ENCODE assay signal across 29 mouse cellular contexts in the genomic region with DNA sequence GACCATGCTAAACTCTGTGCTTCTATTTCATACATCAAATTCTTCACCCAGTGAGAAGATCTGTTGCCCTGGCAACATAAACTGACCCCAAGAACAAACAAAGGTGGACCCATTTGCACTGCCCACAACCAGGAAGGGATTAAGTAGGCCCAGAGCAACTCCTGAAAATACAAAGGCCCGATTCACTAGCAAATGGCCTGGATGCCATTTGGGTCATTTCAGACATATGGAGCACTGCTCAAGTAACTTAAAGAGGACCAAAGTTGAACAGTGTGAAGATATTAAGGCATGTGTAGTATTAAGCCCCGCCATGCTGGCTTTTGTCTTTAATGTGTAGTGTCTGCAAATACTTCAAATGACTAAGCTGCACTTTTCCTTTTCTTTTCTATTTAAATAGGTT. TPM values are rescaled to one million over a fixed set of nuclear protein-coding genes. Genes with fewer than 3 reads are reported as not detected.
A peak's percentile ranks its signal among the peaks of the same experiment; 100 is the strongest.
DNase-seq lines count a peak whose midpoint lies in the region; ATAC-seq lines count a peak whose summit lies in the region.
"Had no signal": no experiment of that assay in that cellular context is flagged by ENCODE, and none has a peak within 500 bp of the region (broad histone marks: within the 10 kb centered on the region; RNA-seq: fewer than 3 reads in every experiment).

No protein-coding gene starts in this region.

- no peaks in the 10 kb centered on the region for H3K4me1 ChIP-seq in hindbrain, embryonic 11.5 days (replicated peaks; ENCODE audit: control insufficient read depth, insufficient read depth, low read length)
- H3K4me1 ChIP-seq in hindbrain, embryonic 12.5 days = no peaks in the 10 kb centered on the region
- H3K4me1 ChIP-seq in heart, embryonic 12.5 days (replicated peaks) = peaks cover 7% of the 10 kb centered on the region; the same call in 1 of the 2 replicates
- H3K4me1 ChIP-seq: embryonic facial prominence, embryonic 12.5 days; intestine, embryonic 15.5 days; limb, embryonic 15.5 days; liver, embryonic 13.5 days; neural tube, embryonic 13.5 days had no signal

- H3K27ac ChIP-seq in hindbrain, embryonic 11.5 days (ENCODE audit: low read depth, low read length) = no peak overlapping the region
- no peak overlapping the region for H3K27ac ChIP-seq in hindbrain, embryonic 12.5 days
- H3K27ac ChIP-seq in heart, embryonic 12.5 days (ENCODE audit: poor library complexity, severe bottlenecking) = no peak overlapping the region
- H3K27ac ChIP-seq: embryonic facial prominence, embryonic 12.5 days; heart, embryonic 10.5 days; intestine, embryonic 15.5 days; limb, embryonic 15.5 days; liver, embryonic 13.5 days; macrophage; neural tube, embryonic 13.5 days had no signal

- peak; percentile 4 for DNase-seq in hindbrain, embryonic 11.5 days (ENCODE audit: low spot score)
- DNase-seq in embryo, embryonic 11 days = peak; percentile 36
- DNase-seq in forelimb bud, embryonic 11.5 days (ENCODE audit: low read depth, low spot score) = peak; percentile 24
- peak; percentile 37 for DNase-seq in retina, postnatal 1 day
- no peak for DNase-seq in adrenal gland, adult 8-10 months
- DNase-seq: adrenal gland, adult 2 months; B cell, adult 2 months; cerebellum, adult 8-10 months; cerebellum, postnatal 36 days; gastrocnemius, postnatal 14 days; heart, postnatal 36 days; kidney, adult 2 months; kidney, postnatal 36 days; layer of hippocampus, postnatal 36 days; left cerebral cortex, postnatal 4 days; liver, embryonic 13.5 days; lung, adult 18-20 months; right cerebral cortex, postnatal 14 days had no signal

- H3K9me3 ChIP-seq in hindbrain, embryonic 11.5 days (ENCODE audit: control insufficient read depth, low read length) = no peaks in the 10 kb centered on the region; the same call in 1 of the 2 replicates
- peaks cover 4% of the 10 kb centered on the region; the same call in 1 of the 2 replicates for H3K9me3 ChIP-seq in hindbrain, embryonic 12.5 days (replicated peaks)
- H3K9me3 ChIP-seq in heart, embryonic 12.5 days (replicated peaks) = peaks cover 3% of the 10 kb centered on the region
- H3K9me3 ChIP-seq: embryonic facial prominence, embryonic 12.5 days; intestine, embryonic 15.5 days; limb, embryonic 15.5 days had no signal

- H3K27me3 ChIP-seq in hindbrain, embryonic 11.5 days (ENCODE audit: control insufficient read depth, insufficient read depth, low read length) = no peaks in the 10 kb centered on the region
- no peaks in the 10 kb centered on the region for H3K27me3 ChIP-seq in hindbrain, embryonic 12.5 days
- no peaks in the 10 kb centered on the region for H3K27me3 ChIP-seq in heart, embryonic 12.5 days (replicated peaks)
- H3K27me3 ChIP-seq: embryonic facial prominence, embryonic 12.5 days; intestine, embryonic 15.5 days; limb, embryonic 15.5 days; liver, embryonic 13.5 days; neural tube, embryonic 13.5 days had no signal

- H3K36me3 ChIP-seq in hindbrain, embryonic 11.5 days (ENCODE audit: control insufficient read depth, insufficient read depth, low read length) = no peaks in the 10 kb centered on the region
- no peaks in the 10 kb centered on the region for H3K36me3 ChIP-seq in hindbrain, embryonic 12.5 days
- no peaks in the 10 kb centered on the region; the same call in 1 of the 2 replicates for H3K36me3 ChIP-seq in heart, embryonic 12.5 days
- H3K36me3 ChIP-seq: embryonic facial prominence, embryonic 12.5 days; intestine, embryonic 15.5 days; limb, embryonic 15.5 days; liver, embryonic 13.5 days; neural tube, embryonic 13.5 days had no signal

- H3K4me3 ChIP-seq in hindbrain, embryonic 11.5 days (ENCODE audit: low read depth, low read length) = no peak overlapping the region
- no peak overlapping the region for H3K4me3 ChIP-seq in hindbrain, embryonic 12.5 days
- no peak overlapping the region for H3K4me3 ChIP-seq in heart, embryonic 12.5 days
- H3K4me3 ChIP-seq: embryonic facial prominence, embryonic 12.5 days; heart, embryonic 10.5 days; intestine, embryonic 15.5 days; limb, embryonic 15.5 days; liver, embryonic 13.5 days; neural tube, embryonic 13.5 days had no signal

- WGBS in hindbrain, embryonic 11.5 days = 70% methylated on average over 2 of the region's 2 CpGs
- WGBS in hindbrain, embryonic 12.5 days = 68% methylated on average over 2 of the region's 2 CpGs
- 75% methylated on average over 2 of the region's 2 CpGs for WGBS in heart, embryonic 12.5 days

- H3K9ac ChIP-seq in hindbrain, embryonic 11.5 days (ENCODE audit: low read depth, low read length) = no peak overlapping the region
- H3K9ac ChIP-seq in hindbrain, embryonic 12.5 days = no peak overlapping the region
- H3K9ac ChIP-seq in heart, embryonic 12.5 days = no peak overlapping the region
- H3K9ac ChIP-seq: embryonic facial prominence, embryonic 12.5 days; intestine, embryonic 15.5 days; limb, embryonic 15.5 days; liver, embryonic 13.5 days; neural tube, embryonic 13.5 days had no signal

- no peak for ATAC-seq in hindbrain, embryonic 11.5 days (ENCODE audit: low FRiP score)
- no peak for ATAC-seq in hindbrain, embryonic 12.5 days (ENCODE audit: low FRiP score)
- no peak for ATAC-seq in heart, embryonic 12.5 days (ENCODE audit: insufficient number of reproducible peaks, low FRiP score)
- ATAC-seq: activated CD4-positive, CD25-positive, alpha-beta regulatory T cell, adult 4 months; hindbrain, embryonic 16.5 days; lung, postnatal 0 days had no signal

- H3K4me2 ChIP-seq in hindbrain, embryonic 11.5 days (replicated peaks; ENCODE audit: low read depth, low read length) = no peak overlapping the region
- H3K4me2 ChIP-seq in hindbrain, embryonic 12.5 days (replicated peaks) = no peak overlapping the region
- no peak overlapping the region for H3K4me2 ChIP-seq in heart, embryonic 12.5 days
- H3K4me2 ChIP-seq: embryonic facial prominence, embryonic 12.5 days; intestine, embryonic 15.5 days; limb, embryonic 15.5 days; liver, embryonic 13.5 days; neural tube, embryonic 13.5 days had no signal

RNA-seq across cellular contexts. Expression of a gene that starts 46.9 kb away (rescaled TPM):
- polyA plus RNA-seq in hindbrain, embryonic 11.5 days (2014; fragmentation: Nextera tagmentation; extraction: Ambion mirVana) = 75.8 and 89.0 TPM in 2 replicates
- 81.5 and 84.3 TPM in 2 replicates for polyA plus RNA-seq in hindbrain, embryonic 12.5 days (2016; fragmentation: Nextera tagmentation; extraction: Ambion mirVana)
- total RNA-seq in adrenal gland, adult 8-10 months (2022) = 10 to 100 TPM; 37.3 to 56.8 (median 50.1) TPM
- polyA plus RNA-seq in heart, embryonic 12.5 days (2016; fragmentation: Nextera tagmentation; extraction: Ambion mirVana) = 26.9 and 27.4 TPM in 2 replicates
